Mouse (Mus musculus): ENCODE results near the gene Fgd5. TPM values are rescaled to one million over a fixed set of nuclear protein-coding genes. Genes with fewer than 3 reads are reported as not detected.

The Fgd5 gene
- polyA plus RNA-seq, 1 experiment from 2014 or later: 17.2 TPM

- Histone ChIP-seq H3K4me1 (ENCODE audit: control insufficient read depth, insufficient read depth, low read length) (no peaks in the 10 kb centered on the region), H3K4me3 (ENCODE audit: low read depth, low read length) (no peak overlapping the region), H3K36me3 (ENCODE audit: control insufficient read depth, insufficient read depth, low read length) (no peaks in the 10 kb centered on the region), H3K27me3 (ENCODE audit: control insufficient read depth, insufficient read depth, low read length) (no peaks in the 10 kb centered on the region), H3K9ac (replicated peaks; ENCODE audit: low read depth, low read length) (no peak overlapping the region), H3K27ac (ENCODE audit: low read depth, low read length) (no peak overlapping the region), H3K4me2 (ENCODE audit: low read depth, low read length) (no peak overlapping the region), H3K9me3 (ENCODE audit: control insufficient read depth, low read length) (no peaks in the 10 kb centered on the region)
- ATAC-seq (ENCODE audit: low read depth): no peak
- 82% methylated on average over 1 of the region's 1 CpGs for WGBS
These were observed 24.0 kb downstream of the Fgd5 start for GRCm38 (mm10) chr6:92002558-92003285.

GRCm38 (mm10) chr6:92003646-92004045 is 25.0 kb downstream of the Fgd5 start:
- Histone ChIP-seq H3K9me3 (ENCODE audit: control insufficient read depth, low read length) (no peaks in the 10 kb centered on the region), H3K4me1 (ENCODE audit: control insufficient read depth, insufficient read depth, low read length) (no peaks in the 10 kb centered on the region), H3K27me3 (ENCODE audit: control insufficient read depth, insufficient read depth, low read length) (no peaks in the 10 kb centered on the region), H3K4me3 (ENCODE audit: low read depth, low read length) (no peak overlapping the region), H3K27ac (ENCODE audit: low read depth, low read length) (no peak overlapping the region), H3K9ac (replicated peaks; ENCODE audit: low read depth, low read length) (no peak overlapping the region), H3K4me2 (ENCODE audit: low read depth, low read length) (no peak overlapping the region), H3K36me3 (ENCODE audit: control insufficient read depth, insufficient read depth, low read length) (no peaks in the 10 kb centered on the region)
- WGBS: 25% methylated on average over 2 of the region's 2 CpGs
- ATAC-seq (ENCODE audit: low read depth): no peak

GRCm38 (mm10) chr6:92004137-92004805 is 25.6 kb downstream of the Fgd5 start:
- H3K9ac ChIP-seq (replicated peaks; ENCODE audit: low read depth, low read length): no peak overlapping the region
- H3K36me3 ChIP-seq (ENCODE audit: control insufficient read depth, insufficient read depth, low read length): no peaks in the 10 kb centered on the region
- H3K27ac ChIP-seq (ENCODE audit: low read depth, low read length): no peak overlapping the region
- no peaks in the 10 kb centered on the region for H3K4me1 ChIP-seq (ENCODE audit: control insufficient read depth, insufficient read depth, low read length)
- no peaks in the 10 kb centered on the region for H3K9me3 ChIP-seq (ENCODE audit: control insufficient read depth, low read length)
- ATAC-seq (ENCODE audit: low read depth): peak; percentile 46; the same call in 1 of the 2 replicates
- H3K27me3 ChIP-seq (ENCODE audit: control insufficient read depth, insufficient read depth, low read length): no peaks in the 10 kb centered on the region
- 13% methylated on average over 6 of the region's 6 CpGs for WGBS
- H3K4me3 ChIP-seq (ENCODE audit: low read depth, low read length): no peak overlapping the region
- no peak overlapping the region for H3K4me2 ChIP-seq (ENCODE audit: low read depth, low read length)

GRCm38 (mm10) chr6:92004806-92005205 is 26.1 kb downstream of the Fgd5 start:
- Histone ChIP-seq H3K27me3 (ENCODE audit: control insufficient read depth, insufficient read depth, low read length) (no peaks in the 10 kb centered on the region), H3K4me2 (ENCODE audit: low read depth, low read length) (no peak overlapping the region), H3K9ac (replicated peaks; ENCODE audit: low read depth, low read length) (no peak overlapping the region), H3K36me3 (ENCODE audit: control insufficient read depth, insufficient read depth, low read length) (no peaks in the 10 kb centered on the region), H3K9me3 (ENCODE audit: control insufficient read depth, low read length) (no peaks in the 10 kb centered on the region), H3K4me3 (ENCODE audit: low read depth, low read length) (no peak overlapping the region), H3K27ac (ENCODE audit: low read depth, low read length) (no peak overlapping the region), H3K4me1 (ENCODE audit: control insufficient read depth, insufficient read depth, low read length) (no peaks in the 10 kb centered on the region)
- 24% methylated on average over 3 of the region's 3 CpGs for WGBS
- ATAC-seq (ENCODE audit: low read depth): no peak

- WGBS: 83% methylated on average over 2 of the region's 2 CpGs
- ATAC-seq (ENCODE audit: low read depth): no peak
These were observed 32.2 kb downstream of the Fgd5 start for GRCm38 (mm10) chr6:92010895-92011294.

GRCm38 (mm10) chr6:92012413-92012812 is 33.7 kb downstream of the Fgd5 start:
- Histone ChIP-seq H3K4me3 (ENCODE audit: low read depth, low read length) (no peak overlapping the region), H3K9ac (replicated peaks; ENCODE audit: low read depth, low read length) (no peak overlapping the region), H3K9me3 (ENCODE audit: control insufficient read depth, low read length) (no peaks in the 10 kb centered on the region), H3K36me3 (ENCODE audit: control insufficient read depth, insufficient read depth, low read length) (no peaks in the 10 kb centered on the region), H3K4me1 (ENCODE audit: control insufficient read depth, insufficient read depth, low read length) (no peaks in the 10 kb centered on the region), H3K27me3 (ENCODE audit: control insufficient read depth, insufficient read depth, low read length) (no peaks in the 10 kb centered on the region), H3K27ac (ENCODE audit: low read depth, low read length) (no peak overlapping the region), H3K4me2 (ENCODE audit: low read depth, low read length) (no peak overlapping the region)
- no peak for ATAC-seq (ENCODE audit: low read depth)
- 69% methylated on average over 5 of the region's 5 CpGs for WGBS

More at GRCm38 (mm10) chr6:92010895-92011294, 32.2 kb downstream of the Fgd5 start:
- H3K4me2 ChIP-seq (ENCODE audit: low read depth, low read length): no peak overlapping the region
- H3K9ac ChIP-seq (replicated peaks; ENCODE audit: low read depth, low read length): no peak overlapping the region
- no peaks in the 10 kb centered on the region for H3K27me3 ChIP-seq (ENCODE audit: control insufficient read depth, insufficient read depth, low read length)
- no peak overlapping the region for H3K27ac ChIP-seq (ENCODE audit: low read depth, low read length)
- no peaks in the 10 kb centered on the region for H3K9me3 ChIP-seq (ENCODE audit: control insufficient read depth, low read length)
- no peaks in the 10 kb centered on the region for H3K4me1 ChIP-seq (ENCODE audit: control insufficient read depth, insufficient read depth, low read length)
- H3K4me3 ChIP-seq (ENCODE audit: low read depth, low read length): no peak overlapping the region
- no peaks in the 10 kb centered on the region for H3K36me3 ChIP-seq (ENCODE audit: control insufficient read depth, insufficient read depth, low read length)

GRCm38 (mm10) chr6:92013035-92013434 is 34.4 kb downstream of the Fgd5 start:
- H3K4me2 ChIP-seq (ENCODE audit: low read depth, low read length): no peak overlapping the region
- H3K27ac ChIP-seq (ENCODE audit: low read depth, low read length): no peak overlapping the region
- no peak overlapping the region for H3K4me3 ChIP-seq (ENCODE audit: low read depth, low read length)
- no peak for ATAC-seq (ENCODE audit: low read depth)
- no peak overlapping the region for H3K9ac ChIP-seq (replicated peaks; ENCODE audit: low read depth, low read length)
- no peaks in the 10 kb centered on the region for H3K27me3 ChIP-seq (ENCODE audit: control insufficient read depth, insufficient read depth, low read length)
- WGBS: 92% methylated on average over 6 of the region's 6 CpGs
- no peaks in the 10 kb centered on the region for H3K36me3 ChIP-seq (ENCODE audit: control insufficient read depth, insufficient read depth, low read length)
- no peaks in the 10 kb centered on the region for H3K9me3 ChIP-seq (ENCODE audit: control insufficient read depth, low read length)
- H3K4me1 ChIP-seq (ENCODE audit: control insufficient read depth, insufficient read depth, low read length): no peaks in the 10 kb centered on the region

GRCm38 (mm10) chr6:92013620-92014019 is 34.9 kb downstream of the Fgd5 start:
- Histone ChIP-seq H3K4me3 (ENCODE audit: low read depth, low read length) (no peak overlapping the region), H3K4me2 (ENCODE audit: low read depth, low read length) (no peak overlapping the region), H3K4me1 (ENCODE audit: control insufficient read depth, insufficient read depth, low read length) (no peaks in the 10 kb centered on the region), H3K27me3 (ENCODE audit: control insufficient read depth, insufficient read depth, low read length) (no peaks in the 10 kb centered on the region), H3K9me3 (ENCODE audit: control insufficient read depth, low read length) (no peaks in the 10 kb centered on the region), H3K36me3 (ENCODE audit: control insufficient read depth, insufficient read depth, low read length) (no peaks in the 10 kb centered on the region), H3K27ac (ENCODE audit: low read depth, low read length) (no peak overlapping the region), H3K9ac (replicated peaks; ENCODE audit: low read depth, low read length) (no peak overlapping the region)
- 85% methylated on average over 3 of the region's 3 CpGs for WGBS
- no peak for ATAC-seq (ENCODE audit: low read depth)

GRCm38 (mm10) chr6:92014936-92015335 is 36.3 kb downstream of the Fgd5 start:
- H3K9me3 ChIP-seq (ENCODE audit: control insufficient read depth, low read length): no peaks in the 10 kb centered on the region
- no peak for ATAC-seq (ENCODE audit: low read depth)
- H3K27me3 ChIP-seq (ENCODE audit: control insufficient read depth, insufficient read depth, low read length): no peaks in the 10 kb centered on the region
- H3K4me3 ChIP-seq (ENCODE audit: low read depth, low read length): no peak overlapping the region
- H3K27ac ChIP-seq (ENCODE audit: low read depth, low read length): no peak overlapping the region
- no peaks in the 10 kb centered on the region for H3K36me3 ChIP-seq (ENCODE audit: control insufficient read depth, insufficient read depth, low read length)
- no peak overlapping the region for H3K4me2 ChIP-seq (ENCODE audit: low read depth, low read length)
- no peak overlapping the region for H3K9ac ChIP-seq (replicated peaks; ENCODE audit: low read depth, low read length)
- H3K4me1 ChIP-seq (ENCODE audit: control insufficient read depth, insufficient read depth, low read length): no peaks in the 10 kb centered on the region
- WGBS: 80% methylated on average over 7 of the region's 7 CpGs

All from neural tube, embryonic 14.5 days (tissue).